Mouse (Mus musculus): Measurements from ENCODE around the gene Ttpal.

DNA sequence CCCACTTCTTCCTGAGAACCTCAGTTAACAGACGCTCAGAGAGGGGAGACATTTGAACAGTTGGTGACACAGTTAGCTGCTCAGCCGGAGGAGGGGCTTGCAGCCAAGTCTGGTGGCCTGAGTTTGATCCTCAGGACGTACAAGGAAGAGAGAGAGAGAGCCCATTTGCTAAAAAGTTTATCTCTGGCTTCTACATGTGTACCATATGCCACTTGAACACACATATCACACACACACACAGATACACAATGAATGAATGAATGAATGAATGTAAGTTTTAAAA, 5.3 kb upstream of the Ttpal start:
- TF ChIP-seq GATA1 (IDR thresholded peaks at IDR 0.05; ENCODE audit: low read length) (no peak), TAL1 (IDR thresholded peaks at IDR 0.05; ENCODE audit: low read length) (no peak)
